Mouse (Mus musculus) hindbrain, embryonic 11.5 days (tissue): ENCODE data around the gene Zbtb42. TPM values are rescaled to one million over a fixed set of nuclear protein-coding genes. Genes with fewer than 3 reads are reported as not detected.

Source experiments
- ATAC-seq: fragments of 200-750 bp; cut with Nextera tagmentation; 2 replicates; pipeline ENCODE4 v1.8.0; 2017; ENCODE audit warnings: mild to moderate bottlenecking, moderate TSS enrichment, moderate library complexity; ENCODE audit not compliant: low FRiP score
- DNase-seq: peaks from one replicate; pipeline ENCODE4 v3.0.0-alpha.2; 2015; ENCODE audit warnings: low spot score
- H3K27ac ChIP-seq: fragments of 300-500 bp; sonication (generic); 2 replicates; pipeline ENCODE4 v1.5.1; 2014; ENCODE audit warnings: mild to moderate bottlenecking, low read depth, low read length
- H3K27me3 ChIP-seq: fragments of 300-500 bp; sonication (generic); 2 replicates; pipeline ENCODE4 v1.6.1; 2014; ENCODE audit warnings: mild to moderate bottlenecking, low read length, moderate library complexity, mixed read lengths; ENCODE audit not compliant: control insufficient read depth, insufficient read depth
- H3K36me3 ChIP-seq: fragments of 300-500 bp; sonication (generic); 2 replicates; pipeline ENCODE4 v1.6.1; 2014; ENCODE audit warnings: mild to moderate bottlenecking, low read length, moderate library complexity, mixed read lengths; ENCODE audit not compliant: control insufficient read depth, insufficient read depth
- H3K4me1 ChIP-seq: fragments of 300-500 bp; sonication (generic); replicated peaks from 2 replicates; pipeline ENCODE4 v1.6.1; 2014; ENCODE audit warnings: low read length, mixed read lengths; ENCODE audit not compliant: control insufficient read depth, insufficient read depth
- H3K4me2 ChIP-seq: fragments of 300-500 bp; sonication (generic); replicated peaks from 2 replicates; pipeline ENCODE4 v1.6.1; 2014; ENCODE audit warnings: mild to moderate bottlenecking, low read depth, low read length
- H3K4me3 ChIP-seq: fragments of 300-500 bp; sonication (generic); 2 replicates; pipeline ENCODE4 v1.5.1; 2014; ENCODE audit warnings: low read depth, low read length
- H3K9ac ChIP-seq: fragments of 300-500 bp; sonication (generic); 2 replicates; pipeline ENCODE4 v1.6.1; 2014; ENCODE audit warnings: low read depth, low read length
- H3K9me3 ChIP-seq: fragments of 300-500 bp; sonication (generic); 2 replicates; pipeline ENCODE4 v1.6.1; 2016; ENCODE audit warnings: low read length; ENCODE audit not compliant: control insufficient read depth
- WGBS: fragments of 180-500 bp; shearing (Covaris S2); extraction: QIAGEN DNeasy Blood & Tissue Kit; methylation state at CpG from one replicate; pipeline ENCODE4 v1.1.7; 2014; 5-methylcytosine and 5-hydroxymethylcytosine counted together
- polyA plus RNA-seq: library from polyadenylated mRNA; unstranded; fragments of >200 nt; fragmentation: Nextera tagmentation; extraction: Ambion mirVana; gene quantifications from 2 replicates; pipeline ENCODE4 v1.2.1, GENCODE M21; 2014

The Zbtb42 gene
- polyA plus RNA-seq, 1 experiment from 2014 or later: 7.0 TPM

DNA sequence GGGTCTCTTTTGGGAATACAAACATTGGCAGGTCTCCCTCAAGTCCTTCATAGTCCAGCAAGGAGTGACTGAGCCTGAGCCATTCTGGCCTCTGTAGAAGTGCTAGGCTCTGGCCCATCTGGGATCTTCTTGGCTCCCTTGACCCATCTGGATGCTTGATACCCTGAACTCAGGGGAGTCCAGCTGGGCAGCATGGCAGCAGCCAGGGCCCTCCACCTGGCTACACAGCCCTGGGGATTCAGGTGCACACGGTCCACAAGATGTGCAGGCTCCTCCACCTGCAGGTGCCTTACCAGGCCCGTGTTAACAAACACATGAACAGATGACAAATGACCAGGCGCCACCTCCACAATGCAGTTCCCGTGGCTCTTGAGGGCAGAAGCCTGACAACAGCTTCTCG lies 14.0 kb upstream of the Zbtb42 start:
- H3K4me1 ChIP-seq: peaks cover 52% of the 10 kb centered on the region
- H3K9me3 ChIP-seq: no peaks in the 10 kb centered on the region
- no peaks in the 10 kb centered on the region for H3K27me3 ChIP-seq
- 65% methylated on average over 5 of the region's 5 CpGs for WGBS
- ATAC-seq (0 out of 2 replicates have a peak, but pooled peaks have one; percentile 0), DNase-seq (no peak)
- peak overlapping the region; percentile 93 for H3K27ac ChIP-seq
- H3K4me3 ChIP-seq: no peak overlapping the region
- H3K4me2 ChIP-seq: no peak overlapping the region
- H3K36me3 ChIP-seq: peaks cover 22% of the 10 kb centered on the region
- H3K9ac ChIP-seq: peak overlapping the region; percentile 49; the same call in 1 of the 2 replicates

DNA sequence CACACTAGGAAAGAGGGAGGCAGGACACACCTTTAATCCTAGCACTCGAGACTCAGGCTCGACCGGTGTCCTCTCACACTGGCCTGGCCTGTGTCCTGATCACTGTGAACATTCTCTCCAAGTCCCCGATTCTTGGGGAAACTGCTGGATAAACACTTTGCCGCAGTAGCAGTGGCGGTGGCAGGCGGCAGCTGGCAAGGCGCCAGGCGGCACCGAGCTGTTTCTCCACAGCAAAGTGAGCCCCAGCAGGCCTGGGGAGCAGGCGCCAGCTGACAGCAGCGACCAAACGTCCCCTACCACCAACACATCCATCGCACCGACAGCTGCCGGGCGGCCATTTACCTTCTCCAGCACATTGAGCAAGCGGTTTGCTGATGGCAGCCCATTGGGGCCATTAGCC lies 13.2 kb upstream of the Zbtb42 start:
- no peak overlapping the region for H3K4me3 ChIP-seq
- no peaks in the 10 kb centered on the region for H3K27me3 ChIP-seq
- H3K9ac ChIP-seq: peak overlapping the region; percentile 49
- peaks cover 26% of the 10 kb centered on the region for H3K36me3 ChIP-seq
- peak; percentile 60 for DNase-seq
- H3K4me2 ChIP-seq: no peak overlapping the region
- H3K27ac ChIP-seq: peak overlapping the region; percentile 93
- peak; percentile 21; the same call in 1 of the 2 replicates for ATAC-seq
- peaks cover 53% of the 10 kb centered on the region for H3K4me1 ChIP-seq
- WGBS: 63% methylated on average over 18 of the region's 18 CpGs
- no peaks in the 10 kb centered on the region for H3K9me3 ChIP-seq

DNA sequence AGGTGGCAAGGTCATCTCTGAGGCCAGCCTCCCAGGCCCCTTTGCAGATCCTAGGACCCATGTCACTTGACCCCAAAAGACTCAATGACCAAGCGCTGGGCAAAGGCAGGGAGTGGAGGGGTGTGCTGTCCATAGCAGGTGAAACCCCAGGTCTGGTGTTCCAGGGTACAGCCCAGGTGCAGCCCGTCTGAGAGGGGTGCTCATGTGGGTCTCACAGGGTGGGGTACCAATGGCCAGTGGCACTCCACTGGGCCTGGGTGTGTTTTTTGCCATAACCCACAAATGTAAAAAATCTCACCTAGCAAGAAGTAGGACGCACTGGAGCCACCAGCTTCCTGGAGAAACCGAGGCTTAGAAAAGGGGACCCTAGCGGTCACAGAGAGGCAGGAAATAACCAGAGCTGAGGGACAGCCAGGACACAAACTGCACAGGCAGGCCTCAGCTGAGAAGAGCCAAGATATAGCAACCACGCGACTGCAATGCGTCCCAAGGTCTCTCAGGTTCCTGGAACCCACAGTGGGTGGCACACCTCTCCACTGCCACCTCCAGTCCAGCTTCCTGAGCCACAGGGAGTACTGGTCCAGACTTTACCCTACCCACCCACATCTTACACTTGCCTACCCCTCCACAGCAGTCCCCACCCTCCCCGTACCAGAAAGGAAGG lies 12.6 kb upstream of the Zbtb42 start:
- no peak for DNase-seq
- Histone ChIP-seq H3K9ac (peak overlapping the region; percentile 23; the same call in 1 of the 2 replicates), H3K27me3 (no peaks in the 10 kb centered on the region), H3K36me3 (peaks cover 26% of the 10 kb centered on the region), H3K4me2 (no peak overlapping the region), H3K4me1 (peaks cover 57% of the 10 kb centered on the region), H3K4me3 (no peak overlapping the region), H3K27ac (peak overlapping the region; percentile 93), H3K9me3 (no peaks in the 10 kb centered on the region)
- ATAC-seq: no peak
- 92% methylated on average over 9 of the region's 9 CpGs for WGBS

DNA sequence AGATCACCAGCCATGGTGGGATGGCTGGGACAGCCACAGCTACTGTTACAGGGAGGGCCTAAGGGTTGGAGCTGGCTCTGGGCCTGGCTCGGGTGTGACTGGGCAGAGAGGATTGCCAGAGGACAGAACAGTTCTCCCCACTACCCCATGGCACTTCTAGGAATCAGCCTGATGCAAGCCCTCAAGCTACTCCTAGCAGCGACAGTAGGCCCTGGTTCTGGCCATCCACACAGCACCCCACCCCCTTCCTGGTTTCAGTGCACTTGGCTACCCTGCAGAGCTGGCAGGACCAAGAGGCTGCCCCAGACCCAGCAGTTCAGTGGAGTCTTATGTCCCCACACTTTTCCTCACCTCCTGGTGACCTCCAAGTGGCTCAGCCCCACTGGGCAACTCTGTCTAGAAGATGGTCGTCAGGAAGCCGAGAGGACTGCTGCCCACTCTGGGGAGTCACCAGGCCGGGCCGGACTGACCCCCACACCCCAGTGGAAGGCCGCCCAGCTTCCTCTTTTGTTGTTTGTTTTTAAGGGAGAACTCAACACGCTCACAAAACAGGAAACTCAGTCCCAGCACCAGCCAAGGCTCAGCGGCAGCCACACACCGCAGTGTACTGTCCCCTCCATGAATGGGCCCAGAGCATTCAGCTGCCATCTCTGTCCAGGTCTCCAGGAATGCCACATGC lies 10.9 kb upstream of the Zbtb42 start:
- no peak for DNase-seq
- no peak for ATAC-seq
- WGBS: 83% methylated on average over 10 of the region's 10 CpGs
- H3K9me3 ChIP-seq: no peaks in the 10 kb centered on the region
- peaks cover 23% of the 10 kb centered on the region for H3K36me3 ChIP-seq
- H3K27me3 ChIP-seq: no peaks in the 10 kb centered on the region
- peak overlapping the region; percentile 47; the same call in 1 of the 2 replicates for H3K27ac ChIP-seq
- no peak overlapping the region for H3K9ac ChIP-seq
- H3K4me2 ChIP-seq: no peak overlapping the region
- H3K4me3 ChIP-seq: no peak overlapping the region
- H3K4me1 ChIP-seq: peaks cover 49% of the 10 kb centered on the region

DNA sequence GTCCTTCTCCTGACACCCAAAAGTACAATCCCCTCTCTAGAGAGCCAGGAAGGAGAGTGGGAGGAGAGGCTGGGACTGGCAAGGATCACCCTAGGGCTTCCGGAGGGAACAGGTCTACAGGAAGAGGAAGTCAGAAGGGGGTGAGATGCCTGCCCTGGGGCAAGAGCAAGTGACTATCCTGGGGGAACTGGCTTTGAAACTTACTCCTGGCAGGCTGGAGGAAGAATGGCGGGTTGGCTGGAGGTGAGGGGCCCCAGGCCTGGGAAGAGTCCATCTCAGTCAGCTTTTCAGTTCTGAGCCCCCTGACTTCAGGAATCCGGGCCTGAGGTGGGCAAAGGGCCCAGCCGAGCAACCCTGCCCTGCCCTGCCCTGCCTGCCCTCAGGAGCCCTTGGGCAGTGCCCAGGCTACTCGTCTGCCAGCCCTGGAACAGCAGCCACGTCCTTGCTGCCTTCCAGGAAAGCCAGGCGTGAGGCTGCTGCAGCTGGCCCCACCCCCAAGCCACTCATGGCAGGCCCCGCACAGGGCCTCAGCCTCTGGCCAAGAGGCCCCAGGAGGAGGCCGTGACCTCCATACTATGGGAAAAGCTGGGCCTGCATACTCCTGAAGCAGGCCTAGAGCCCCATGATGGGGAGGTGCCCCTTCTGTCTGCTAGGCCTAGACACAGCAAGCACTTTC lies 7.8 kb upstream of the Zbtb42 start:
- ATAC-seq: no peak
- WGBS: 46% methylated on average over 9 of the region's 9 CpGs
- H3K4me2 ChIP-seq: peak overlapping the region; percentile 8; the same call in 1 of the 2 replicates

DNA sequence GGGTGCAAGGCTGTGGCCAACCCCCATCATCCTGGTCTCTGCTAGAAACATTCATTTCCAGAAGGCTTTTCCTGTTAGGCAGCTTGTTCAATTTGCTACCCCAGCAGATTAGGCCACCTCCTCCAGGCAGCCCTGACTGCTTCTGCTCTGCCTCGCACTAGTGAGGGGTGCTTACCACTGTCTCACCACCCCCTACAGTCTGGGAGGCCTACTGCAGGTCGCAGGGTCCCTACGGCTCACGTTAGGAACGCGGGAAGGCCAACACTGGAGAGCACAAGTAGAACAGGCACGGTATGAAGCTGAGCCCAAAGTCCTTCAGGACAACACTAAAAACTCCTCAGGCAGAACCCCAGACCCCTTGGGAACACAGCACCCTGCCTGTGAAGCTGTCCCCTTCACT lies 6.7 kb upstream of the Zbtb42 start:
- WGBS: 80% methylated on average over 7 of the region's 7 CpGs
- DNase-seq (peak; percentile 54), ATAC-seq (no peak)
- Histone ChIP-seq H3K9ac (peak overlapping the region; percentile 31; the same call in 1 of the 2 replicates), H3K27ac (no peak overlapping the region), H3K9me3 (no peaks in the 10 kb centered on the region), H3K4me2 (peak overlapping the region; percentile 81), H3K4me1 (peaks cover 16% of the 10 kb centered on the region), H3K36me3 (peaks cover 23% of the 10 kb centered on the region), H3K27me3 (no peaks in the 10 kb centered on the region), H3K4me3 (peak overlapping the region; percentile 98; the same call in 1 of the 2 replicates)

More for the DNA sequence above, 7.8 kb upstream of the Zbtb42 start:
- H3K27ac ChIP-seq: no peak overlapping the region
- DNase-seq: no peak
- peaks cover 25% of the 10 kb centered on the region for H3K4me1 ChIP-seq
- H3K36me3 ChIP-seq: peaks cover 23% of the 10 kb centered on the region
- H3K4me3 ChIP-seq: peak overlapping the region; percentile 4; the same call in 1 of the 2 replicates
- no peaks in the 10 kb centered on the region for H3K9me3 ChIP-seq
- no peaks in the 10 kb centered on the region for H3K27me3 ChIP-seq
- H3K9ac ChIP-seq: peak overlapping the region; percentile 16; the same call in 1 of the 2 replicates

DNA sequence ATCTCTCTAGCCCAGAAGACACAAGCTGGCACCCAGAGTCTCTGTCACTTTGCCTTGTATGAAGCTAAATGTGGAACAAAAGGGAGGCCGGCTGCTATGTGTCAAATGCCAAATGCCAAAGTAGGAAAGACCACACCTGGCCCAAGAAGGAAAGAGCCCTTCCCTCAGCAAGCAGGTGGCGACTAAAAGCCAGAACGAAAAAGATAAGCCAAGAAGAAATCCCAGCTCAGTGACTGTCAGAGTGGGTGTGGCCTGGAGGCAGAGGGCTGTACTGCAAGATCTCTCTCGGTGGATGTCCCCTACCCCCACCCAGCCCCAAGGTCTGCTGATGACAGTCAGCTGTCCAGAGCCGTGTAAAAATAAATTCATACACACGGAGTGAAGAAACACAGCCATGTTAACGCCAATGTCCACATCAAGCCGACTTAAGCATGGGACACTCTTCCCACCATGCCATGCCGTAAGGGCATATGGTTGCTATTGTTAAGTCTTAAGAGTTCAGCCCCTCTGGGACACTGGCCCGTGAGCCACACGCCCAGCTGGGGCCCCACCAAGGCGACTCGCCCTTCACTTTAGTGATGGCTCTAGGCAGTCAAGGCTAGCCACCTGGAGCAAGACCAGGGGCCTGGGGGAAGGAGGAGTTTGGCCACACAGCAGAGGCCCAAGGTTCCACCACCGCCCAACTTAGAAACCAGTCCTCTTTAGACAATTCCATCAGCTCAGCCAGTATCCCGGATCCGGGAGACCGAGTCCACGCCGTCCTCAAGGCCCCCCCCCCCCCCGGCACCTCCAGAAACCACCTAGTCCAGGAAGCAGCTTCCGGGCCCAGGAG lies 5.7 kb upstream of the Zbtb42 start:
- Histone ChIP-seq H3K9ac (peak overlapping the region; percentile 100), H3K4me3 (peak overlapping the region; percentile 98), H3K36me3 (peaks cover 16% of the 10 kb centered on the region), H3K27ac (peak overlapping the region; percentile 95), H3K4me2 (peak overlapping the region; percentile 81), H3K4me1 (peaks cover 16% of the 10 kb centered on the region), H3K27me3 (no peaks in the 10 kb centered on the region), H3K9me3 (no peaks in the 10 kb centered on the region)
- peak; percentile 48 for ATAC-seq
- 8% methylated on average over 17 of the region's 21 CpGs for WGBS
- DNase-seq: peak; percentile 62

DNA sequence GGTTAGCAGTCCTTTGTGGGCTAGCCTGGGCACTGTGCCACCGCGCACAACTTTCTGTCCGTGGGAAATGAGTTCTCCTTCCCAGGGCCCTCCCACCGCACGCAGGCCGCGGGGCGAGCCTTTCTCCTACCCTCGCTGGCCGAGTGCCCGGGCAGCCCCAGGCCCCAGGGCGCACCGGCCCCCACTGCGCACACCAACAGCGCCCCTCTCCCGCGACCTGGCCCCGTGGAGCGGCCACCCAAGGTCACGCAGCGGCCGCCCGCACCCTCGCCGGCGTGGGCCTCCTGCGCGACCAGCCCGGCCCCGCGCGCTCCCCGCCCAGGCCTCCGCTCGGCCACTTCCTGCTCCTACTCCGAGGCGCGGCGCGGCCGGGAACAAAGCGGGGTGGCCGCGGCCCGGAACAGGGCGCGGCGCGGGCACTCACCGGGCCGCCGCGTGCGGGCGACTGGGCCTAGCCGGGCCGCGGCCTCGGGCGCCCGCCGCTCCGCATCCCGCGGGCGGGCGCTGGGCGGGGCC lies 5.0 kb upstream of the Zbtb42 start:
- 0% methylated on average over 36 of the region's 68 CpGs for WGBS
- H3K9me3 ChIP-seq: no peaks in the 10 kb centered on the region
- H3K4me1 ChIP-seq: peaks cover 16% of the 10 kb centered on the region
- peak overlapping the region; percentile 95 for H3K27ac ChIP-seq
- H3K27me3 ChIP-seq: 0 out of 2 replicates have a peak, but pooled peaks cover 2% of the 10 kb centered on the region
- peak overlapping the region; percentile 100 for H3K9ac ChIP-seq
- peak overlapping the region; percentile 81 for H3K4me2 ChIP-seq
- peak overlapping the region; percentile 98 for H3K4me3 ChIP-seq
- peaks cover 13% of the 10 kb centered on the region; the same call in 1 of the 2 replicates for H3K36me3 ChIP-seq
- peak; percentile 59 for DNase-seq
- no peak for ATAC-seq
